Mouse (Mus musculus) heart, postnatal 0 days (tissue): ENCODE measurements around the gene Idua.

Experiments used
- CTCF ChIP-seq: IDR thresholded peaks from 2 replicates; pipeline ENCODE4 v1.5.1; 2016; ENCODE audit warnings: antibody characterized with exemption, control low read depth, low read depth
- EP300 ChIP-seq: IDR thresholded peaks from 2 replicates; pipeline ENCODE4 v1.6.1; 2016; ENCODE audit warnings: antibody characterized with exemption, low read depth

GRCm38 (mm10) chr5:108651136-108651720 is 8.9 kb upstream of the Idua start:
- TF ChIP-seq CTCF (no peak), EP300 (no peak)
